Mouse (Mus musculus) mouse trophoblast stem cell (cell line): ENCODE measurements around the gene Slc25a33.
"Not testable (repeated sequence)": the region's sequence is repeated elsewhere in the genome, so short reads cannot be mapped to it uniquely, and the experiment has no call there.

Experiments
- in situ Hi-C, 2 experiments: fragments of 300-500 bp; cut with MseI, MboI; formaldehyde crosslinking; loops; 2 replicates in 1 of 2; 3 replicates in 1 of 2; pipeline ENCODE4 v1.15.1; 2025

Slc25a33 gene

GRCm38 (mm10) chr4:149759517-149759916 lies 14.6 kb downstream of the Slc25a33 start:
- in situ Hi-C loops: no loop called here

GRCm38 (mm10) chr4:149758423-149758822 lies 15.7 kb downstream of the Slc25a33 start:
- in situ Hi-C loops: no loop called here

- in situ Hi-C loops: not testable (repeated sequence)
Observed at GRCm38 (mm10) chr4:149756546-149756945, 17.5 kb downstream of the Slc25a33 start.

- in situ Hi-C loops: no loop called here
Observed at GRCm38 (mm10) chr4:149752836-149753235, 21.2 kb downstream of the Slc25a33 start.

- in situ Hi-C loops: no loop called here
Observed at GRCm38 (mm10) chr4:149752124-149752799, 21.8 kb downstream of the Slc25a33 start.

- in situ Hi-C loops: no loop called here
Observed at GRCm38 (mm10) chr4:149750671-149751070, 23.4 kb downstream of the Slc25a33 start.

GRCm38 (mm10) chr4:149749663-149750015 lies 24.4 kb downstream of the Slc25a33 start:
- in situ Hi-C loops: not testable (repeated sequence)

GRCm38 (mm10) chr4:149749003-149749662 lies 24.9 kb downstream of the Slc25a33 start:
- in situ Hi-C loops: no loop called here

GRCm38 (mm10) chr4:149744119-149744518 lies 30.0 kb downstream of the Slc25a33 start:
- in situ Hi-C loops: no loop called here

- in situ Hi-C loops: no loop called here
Observed at GRCm38 (mm10) chr4:149742011-149742530, 32.0 kb downstream of the Slc25a33 start.

GRCm38 (mm10) chr4:149740301-149740700 lies 33.8 kb downstream of the Slc25a33 start:
- in situ Hi-C loops: no loop called here

- in situ Hi-C loops: no loop called here
Observed at GRCm38 (mm10) chr4:149739478-149739877, 34.6 kb downstream of the Slc25a33 start.

- in situ Hi-C loops: no loop called here
Observed at GRCm38 (mm10) chr4:149737383-149738324, 36.4 kb downstream of the Slc25a33 start, which contains the start of gene Tmem201. Gene Tmem201 (minus strand): TSS chr4:149738044.

- in situ Hi-C loops: no loop called here
Observed at GRCm38 (mm10) chr4:149736581-149736980, 37.5 kb downstream of the Slc25a33 start.

- in situ Hi-C loops: no loop called here
Observed at GRCm38 (mm10) chr4:149735624-149736250, 38.3 kb downstream of the Slc25a33 start.

GRCm38 (mm10) chr4:149734730-149735475 lies 39.2 kb downstream of the Slc25a33 start:
- in situ Hi-C loops: no loop called here

- in situ Hi-C loops: no loop called here
Observed at GRCm38 (mm10) chr4:149734246-149734645, 39.8 kb downstream of the Slc25a33 start.

GRCm38 (mm10) chr4:149733748-149734147 lies 40.3 kb downstream of the Slc25a33 start:
- in situ Hi-C loops: no loop called here

- in situ Hi-C loops: no loop called here
Observed at GRCm38 (mm10) chr4:149732800-149733199, 41.3 kb downstream of the Slc25a33 start.

GRCm38 (mm10) chr4:149732313-149732712 lies 41.8 kb downstream of the Slc25a33 start:
- in situ Hi-C loops: no loop called here

GRCm38 (mm10) chr4:149730827-149731226 lies 43.2 kb downstream of the Slc25a33 start:
- in situ Hi-C loops: no loop called here
